Mouse (Mus musculus): Measurements from ENCODE around the gene Adamts18.

The Adamts18 gene

GRCm38 (mm10) chr8:113656681-113657298 lies 191.7 kb downstream of the Adamts18 start:
- DNase-seq: no peak

- DNase-seq: no peak
These were observed 192.4 kb downstream of the Adamts18 start for GRCm38 (mm10) chr8:113656154-113656553.

GRCm38 (mm10) chr8:113653151-113653550 lies 195.4 kb downstream of the Adamts18 start:
- no peak for DNase-seq

GRCm38 (mm10) chr8:113652450-113652849 lies 196.1 kb downstream of the Adamts18 start:
- no peak for DNase-seq

All from kidney, postnatal 10 days (tissue).